Mouse (Mus musculus) cerebellum, postnatal 25 days (tissue): ENCODE data around the gene Acap1.
"Not testable (repeated sequence)": the region's sequence is repeated elsewhere in the genome, so short reads cannot be mapped to it uniquely, and the experiment has no call there.

Source experiments
- DNase-seq, 2 experiments: peaks; one replicate each; pipeline ENCODE4 v3.0.0; 2021; ENCODE audit warnings: mixed read lengths in 2 of 2

The Acap1 gene

DNA sequence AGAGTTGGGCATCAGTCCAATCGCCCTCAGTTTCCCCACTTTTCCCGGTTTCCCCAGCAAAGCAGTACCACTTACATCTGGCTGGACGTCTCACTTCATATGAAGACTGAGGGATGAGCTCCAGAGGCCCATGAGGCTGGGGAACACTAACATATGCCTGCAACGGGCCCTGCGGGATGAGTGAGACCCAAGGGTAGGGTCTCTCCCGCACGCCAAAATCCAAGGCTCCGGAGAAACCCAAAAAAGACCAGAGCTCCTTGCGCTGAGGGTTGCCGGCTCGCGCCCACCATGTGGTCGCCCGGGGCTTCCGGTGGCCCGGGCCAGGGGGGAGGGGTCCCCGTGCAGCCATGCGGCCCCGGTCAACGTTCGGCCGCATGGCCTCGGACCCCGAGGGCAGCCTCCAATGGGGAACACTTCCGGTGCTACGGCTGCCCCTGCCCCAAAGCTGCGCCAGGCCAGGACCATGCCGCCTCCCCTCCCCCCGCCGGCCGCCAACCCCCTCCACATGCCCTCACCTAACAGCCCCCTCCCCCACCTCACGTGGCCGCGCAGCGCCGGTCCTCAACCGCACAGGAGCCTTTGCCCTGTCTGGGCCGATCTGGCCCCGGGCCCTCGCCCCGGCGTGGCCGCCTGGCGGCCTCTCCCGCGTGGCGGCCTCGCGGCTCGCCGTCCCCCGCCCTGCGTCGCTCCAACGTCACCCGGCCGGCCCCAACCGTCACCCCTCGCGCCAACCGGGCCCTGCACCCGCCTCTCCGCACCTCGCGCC lies 25.1 kb upstream of the Acap1 start:
- peak; percentile 45 to 80 for DNase-seq

DNA sequence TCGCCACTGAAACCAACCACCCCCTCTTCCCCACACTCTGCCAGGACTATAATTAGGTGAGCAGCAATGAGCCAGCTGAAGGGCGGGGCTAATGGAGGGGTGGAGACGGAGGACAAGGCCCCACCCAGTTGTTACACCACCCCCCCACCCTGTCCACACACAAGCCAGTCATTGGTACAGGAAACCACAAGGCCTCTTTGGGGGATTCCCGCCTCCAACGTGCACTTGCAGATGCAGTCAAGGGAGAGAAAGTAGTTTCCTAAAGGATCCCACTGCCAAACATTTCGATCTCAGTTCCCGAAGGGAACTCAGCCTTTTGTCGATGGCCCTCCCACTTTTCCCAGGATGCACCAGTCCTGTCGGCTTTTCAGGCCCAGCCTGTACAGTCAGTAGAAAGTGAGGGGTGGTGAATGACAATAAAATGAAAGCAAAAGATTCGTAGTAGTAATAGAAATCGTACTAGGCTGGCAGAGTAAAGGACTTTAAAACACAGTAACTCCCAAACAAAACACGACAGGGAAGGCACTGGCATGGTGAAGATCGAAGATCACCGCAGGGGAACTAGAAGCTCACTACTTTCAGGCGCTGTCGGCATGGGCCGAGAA lies 24.4 kb upstream of the Acap1 start:
- DNase-seq: peak; percentile 49 to 75

DNA sequence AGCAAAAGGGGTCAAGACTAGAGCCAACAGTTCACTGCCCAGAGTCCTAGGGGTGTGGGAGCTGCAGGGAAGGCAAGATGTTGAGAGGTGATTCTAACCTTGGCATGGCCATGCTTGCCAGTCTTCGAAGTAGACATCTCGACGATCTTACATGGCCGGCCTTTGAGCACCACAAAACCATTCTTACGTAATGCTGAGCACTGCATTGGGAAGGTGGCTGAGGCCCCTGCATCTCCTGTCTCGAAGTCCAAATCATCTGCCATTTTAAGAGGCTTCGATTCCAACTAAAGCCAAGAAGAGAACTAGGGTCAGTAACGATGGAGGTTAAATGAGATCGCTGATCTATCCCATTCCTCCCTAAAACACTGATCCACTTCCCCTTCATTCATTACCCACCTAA lies 23.7 kb upstream of the Acap1 start:
- DNase-seq: no peak

DNA sequence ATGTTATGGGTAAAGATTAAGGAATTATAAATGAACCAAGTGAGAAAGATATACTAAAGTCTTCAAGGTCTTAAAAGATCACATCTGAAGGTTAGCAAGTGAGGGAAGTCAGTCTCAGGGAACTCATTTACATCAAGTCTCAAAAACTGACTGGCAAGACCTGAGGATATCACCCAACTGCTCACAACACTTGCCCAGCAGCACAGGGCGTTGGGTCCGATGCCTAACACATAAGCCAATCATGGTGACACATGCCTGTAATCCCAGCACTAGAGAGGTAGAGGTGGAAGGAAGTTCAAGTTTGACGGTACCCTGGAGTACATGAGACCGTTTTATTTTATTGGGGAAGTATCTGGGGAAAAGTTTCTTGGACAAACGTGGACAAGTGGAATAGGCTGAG lies 22.8 kb upstream of the Acap1 start:
- DNase-seq: no peak

DNA sequence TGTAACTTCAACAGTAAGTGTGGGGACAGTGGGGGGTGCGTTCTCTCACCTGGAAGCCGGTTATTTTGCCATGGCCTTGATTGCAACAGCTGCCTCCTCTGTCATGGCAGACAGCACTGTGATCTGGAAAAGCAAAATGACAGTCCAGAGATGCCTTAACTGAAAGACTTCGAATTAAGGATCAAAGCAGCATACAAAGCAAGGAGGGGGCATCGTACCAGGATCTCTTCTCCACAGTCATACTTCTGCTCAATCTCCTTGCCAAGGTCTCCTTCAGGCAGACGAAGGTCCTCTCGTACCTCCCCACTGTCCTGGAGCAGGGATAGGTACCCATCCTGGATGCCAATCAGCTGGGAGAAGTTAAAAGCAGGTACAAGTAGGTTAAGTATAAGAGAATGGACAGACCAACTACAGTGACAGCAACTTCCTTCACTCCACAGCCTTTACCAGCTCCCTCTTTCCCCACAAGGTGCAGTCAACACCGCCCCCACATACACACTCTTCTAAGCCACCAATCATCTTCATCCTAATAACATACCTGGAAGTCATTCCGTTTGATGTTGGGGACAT lies 22.1 kb upstream of the Acap1 start:
- DNase-seq: no peak

DNA sequence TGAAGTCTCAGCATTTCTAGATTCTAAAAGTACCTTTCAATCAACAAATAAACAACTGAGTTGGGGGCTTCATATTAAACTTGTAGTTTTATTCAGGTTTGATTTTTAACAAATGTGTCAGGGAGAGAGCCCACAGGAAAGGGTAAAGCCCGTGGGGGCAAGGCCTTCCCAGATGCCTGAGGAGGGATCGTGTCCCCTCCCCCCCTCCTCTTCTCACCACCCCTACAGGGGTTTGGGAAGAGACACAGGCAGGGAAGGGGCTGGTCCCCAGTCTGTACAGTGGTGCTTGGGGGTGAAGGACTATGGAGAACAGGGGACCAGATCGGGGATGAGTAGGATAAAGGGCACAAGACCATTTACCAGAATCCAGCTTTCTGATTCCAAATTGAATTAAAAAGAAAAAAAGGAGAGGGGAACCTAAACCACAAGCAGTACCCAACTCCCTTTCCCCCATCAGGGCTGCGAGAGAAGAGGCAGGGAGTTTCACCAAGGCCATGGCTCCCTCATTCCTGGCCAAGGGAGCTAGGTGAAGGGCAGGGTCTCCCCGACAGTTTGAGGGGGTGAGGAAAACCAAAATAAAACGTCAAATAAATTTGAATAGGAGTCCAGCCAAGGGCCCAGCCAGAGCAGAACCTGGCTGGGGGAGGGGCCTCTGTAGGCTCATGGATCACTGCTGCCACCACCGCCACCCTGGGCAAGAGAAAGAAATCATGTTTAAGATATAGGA lies 21.5 kb upstream of the Acap1 start:
- not testable (repeated sequence) for DNase-seq

DNA sequence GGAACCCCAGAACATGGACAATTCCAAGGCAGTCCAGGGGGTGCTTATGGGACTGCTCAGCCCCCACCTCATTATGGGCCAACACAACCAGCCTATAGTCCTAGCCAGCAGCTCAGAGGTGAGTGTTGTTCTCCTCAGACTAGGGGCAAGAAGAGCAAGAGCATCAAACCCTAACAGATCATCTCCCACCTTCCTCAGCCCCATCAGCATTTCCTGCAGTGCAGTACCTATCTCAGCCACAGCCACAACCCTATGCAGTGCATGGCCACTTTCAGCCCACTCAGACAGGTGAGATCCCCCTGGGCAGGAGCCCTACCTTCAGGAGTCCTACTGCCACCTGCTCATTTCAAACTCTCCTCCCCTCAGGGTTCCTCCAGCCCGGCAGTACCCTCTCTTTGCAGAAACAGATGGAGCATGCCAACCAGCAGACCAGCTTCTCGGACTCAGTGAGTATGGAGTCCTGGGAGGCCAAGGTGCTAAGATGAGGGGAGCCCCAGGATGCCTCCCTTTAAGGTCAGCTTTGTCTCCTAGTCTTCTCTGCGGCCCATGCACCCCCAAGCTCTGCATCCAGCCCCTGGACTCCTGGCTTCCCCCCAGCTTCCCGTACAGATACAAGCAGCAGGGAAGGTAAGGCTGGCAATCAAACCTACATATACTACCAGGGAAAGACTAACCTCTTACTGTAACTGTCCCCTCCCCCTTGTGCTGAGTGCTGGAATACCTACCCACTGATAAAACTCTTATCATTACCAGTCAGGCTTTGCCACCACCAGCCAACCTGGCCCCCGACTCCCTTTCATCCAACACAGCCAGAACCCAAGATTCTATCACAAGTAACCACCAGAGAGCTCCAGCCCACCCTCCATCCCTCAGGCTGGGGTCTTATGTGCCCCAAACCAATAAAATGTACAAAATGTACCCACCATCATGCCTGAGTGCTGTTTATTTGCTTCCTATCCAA lies 20.6 kb upstream of the Acap1 start:
- DNase-seq: no peak

DNA sequence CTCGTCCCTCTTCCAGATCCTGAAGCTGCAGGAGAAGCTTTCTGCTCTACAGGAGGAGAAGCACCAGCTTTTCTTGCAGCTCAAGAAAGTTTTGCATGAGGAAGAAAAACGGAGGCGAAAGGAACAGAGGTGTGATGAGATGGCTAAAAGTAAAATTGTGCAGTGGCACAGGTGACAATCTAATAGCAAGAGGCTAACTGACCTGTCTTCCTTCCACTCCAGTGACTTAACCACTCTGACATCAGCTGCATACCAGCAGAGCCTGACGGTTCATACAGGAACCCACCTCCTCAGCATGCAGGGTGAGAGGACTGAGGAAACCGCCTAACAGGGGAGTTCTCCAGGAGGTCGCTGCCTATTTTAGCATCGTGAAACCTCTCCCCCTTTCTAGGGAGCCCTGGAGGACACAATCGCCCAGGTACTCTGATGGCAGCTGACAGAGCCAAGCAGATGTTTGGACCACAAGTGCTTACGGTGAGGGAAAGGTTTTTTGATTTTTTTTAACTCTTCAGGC lies 19.6 kb upstream of the Acap1 start:
- DNase-seq: no peak

DNA sequence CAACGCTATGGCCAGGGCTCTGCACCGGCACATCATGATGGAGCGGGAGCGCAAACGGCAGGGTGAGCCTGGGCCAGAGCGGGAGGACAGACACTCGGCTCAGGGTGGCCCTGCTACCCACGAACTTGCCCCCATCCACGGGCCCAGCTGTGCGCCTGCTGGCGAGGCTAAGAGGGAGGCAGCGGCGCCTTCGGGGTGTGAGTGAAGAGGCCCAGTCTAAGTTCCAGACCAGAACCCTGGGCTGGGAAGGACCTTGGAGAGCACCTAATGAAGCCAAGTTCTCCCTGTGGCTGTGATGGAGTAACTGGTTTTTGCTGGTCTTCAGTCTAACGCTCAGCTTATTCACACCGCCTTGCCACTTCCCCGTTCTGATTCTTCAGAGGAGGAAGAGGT lies 19.0 kb upstream of the Acap1 start:
- no peak for DNase-seq

DNA sequence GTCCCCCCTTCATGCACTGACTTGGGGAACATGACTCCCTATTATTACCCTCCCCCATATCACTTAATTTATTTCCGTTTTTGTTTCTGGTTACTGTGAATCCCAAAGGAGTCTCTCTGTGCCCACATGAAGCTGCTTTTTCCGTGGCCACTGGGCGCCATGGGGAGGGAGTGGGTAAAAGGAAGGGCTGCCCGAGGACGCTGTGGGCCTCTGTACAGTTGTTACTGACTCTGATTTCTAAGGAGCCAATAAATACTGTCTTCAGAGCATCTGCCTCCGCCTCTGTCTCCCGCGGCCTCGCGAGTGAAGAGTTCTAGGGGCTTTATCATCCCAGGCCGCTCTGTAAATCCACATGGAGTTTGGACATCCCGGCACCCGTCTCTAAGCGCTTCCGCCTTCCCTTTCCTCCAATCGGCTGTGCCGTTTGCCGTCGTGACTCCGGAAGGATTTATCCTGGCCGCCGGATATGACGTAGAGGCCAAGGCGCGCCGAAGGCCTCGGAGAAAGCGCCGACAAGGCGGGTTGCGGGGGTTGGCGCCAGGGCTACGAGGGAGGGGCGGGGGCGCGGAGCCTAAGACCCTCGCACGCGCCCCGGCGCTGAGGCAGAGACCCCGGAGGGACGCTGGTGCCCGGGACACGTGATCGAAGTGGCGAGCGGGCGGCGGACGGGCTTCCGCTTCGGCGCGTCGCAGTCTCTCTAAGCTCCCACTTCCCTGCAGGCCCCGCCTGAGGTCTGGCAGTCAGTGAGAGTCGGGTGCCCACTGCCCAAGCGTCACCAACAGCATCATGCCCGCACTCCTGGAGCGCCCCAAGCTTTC lies 18.4 kb upstream of the Acap1 start, which contains the start of gene Gps2:
Gene Gps2 (plus strand): TSS at position 335 of the 818 bp plus-strand sequence.
- DNase-seq: peak; percentile 95 to 96

DNA sequence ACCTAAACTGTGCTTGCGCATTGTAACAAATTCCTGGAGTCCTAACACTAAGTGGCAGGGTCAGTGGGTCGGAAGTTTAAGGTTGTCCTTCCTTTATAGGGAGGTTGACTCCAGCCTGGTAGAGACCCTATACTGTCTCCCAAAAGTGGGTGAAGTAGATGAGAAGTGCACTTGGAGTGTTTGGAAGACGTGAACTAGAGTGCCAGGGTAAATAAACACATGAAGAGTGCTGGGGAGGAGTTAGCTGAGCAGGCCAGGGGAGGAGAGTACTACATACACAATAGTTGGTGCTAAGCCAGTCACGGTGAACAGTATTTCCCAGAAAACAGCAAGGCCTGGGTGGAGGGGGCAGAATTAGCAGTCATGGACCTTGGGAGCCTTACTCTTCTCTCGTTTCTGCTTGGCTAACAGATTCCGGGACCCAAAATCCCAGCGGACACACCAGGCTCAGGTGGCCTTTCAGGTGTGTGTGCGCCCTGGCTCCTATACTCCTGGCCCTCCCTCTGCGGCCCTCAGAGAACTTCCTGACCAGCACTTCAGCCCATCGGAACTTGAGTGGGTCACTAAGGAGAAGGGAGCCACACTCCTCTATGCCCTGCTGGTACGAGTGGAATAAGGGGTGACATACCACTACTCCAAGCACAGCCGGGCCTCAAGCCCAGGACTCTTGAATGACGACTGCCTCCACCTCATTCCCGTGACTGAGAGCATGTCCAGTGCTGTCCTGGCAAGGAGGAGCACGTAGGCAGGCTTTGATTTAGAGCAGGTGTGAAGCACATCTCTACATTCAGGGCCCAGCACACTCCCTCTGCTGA lies 17.6 kb upstream of the Acap1 start:
- no peak for DNase-seq

DNA sequence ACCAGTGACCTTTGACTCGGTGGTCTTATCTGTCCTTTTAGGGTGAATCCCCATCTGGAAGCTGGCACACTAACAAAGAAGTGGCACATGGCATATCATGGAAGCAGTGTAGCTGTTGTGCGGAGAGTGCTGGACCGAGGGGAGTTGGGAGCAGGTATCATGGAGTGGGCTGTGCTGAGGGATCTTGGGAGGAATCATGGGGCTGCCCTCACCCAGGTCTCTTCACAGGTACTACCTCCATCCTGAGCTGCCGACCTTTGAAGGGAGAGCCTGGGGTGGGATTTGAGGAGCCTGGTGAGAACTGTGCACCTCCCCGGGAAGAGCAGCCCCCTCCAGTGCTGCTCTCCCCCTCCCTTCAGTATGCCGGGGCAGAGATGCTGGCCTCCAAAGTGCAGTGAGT lies 16.4 kb upstream of the Acap1 start:
- DNase-seq: no peak

DNA sequence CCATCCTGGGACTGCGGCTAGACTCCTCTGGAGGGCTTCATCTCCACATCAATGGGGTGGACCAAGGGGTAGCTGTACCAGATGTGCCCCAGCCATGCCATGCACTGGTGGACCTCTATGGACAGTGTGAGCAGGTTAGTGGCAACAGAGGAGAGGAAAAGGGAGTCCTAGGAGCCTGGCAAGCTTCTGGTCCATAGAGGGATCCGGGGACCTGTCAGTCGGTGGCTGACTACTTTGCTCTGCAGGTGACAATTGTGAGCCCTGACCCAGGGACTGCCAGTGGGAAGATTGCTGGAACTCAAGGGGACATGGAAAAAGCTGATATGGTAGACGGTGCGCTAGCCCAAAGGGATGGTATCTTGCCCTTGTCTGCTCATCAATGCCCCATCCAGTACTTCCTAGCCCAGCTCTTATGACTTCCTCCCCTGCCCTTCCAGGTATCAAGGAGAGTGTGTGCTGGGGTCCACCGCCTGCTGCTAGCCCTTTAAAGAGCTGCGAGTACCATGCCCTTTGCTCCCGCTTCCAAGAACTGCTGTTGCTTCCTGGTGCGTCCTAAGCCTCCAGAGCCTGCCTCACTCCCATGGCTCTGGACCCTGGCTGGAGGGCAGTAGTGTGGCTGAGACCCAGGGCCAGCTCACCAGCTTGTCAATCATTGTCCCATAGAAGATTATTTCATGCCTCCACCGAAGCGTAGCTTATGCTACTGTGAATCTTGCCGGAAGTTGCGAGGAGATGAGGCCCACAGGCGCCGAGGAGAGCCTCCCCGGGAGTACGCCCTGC lies 15.6 kb upstream of the Acap1 start:
- no peak for DNase-seq

DNA sequence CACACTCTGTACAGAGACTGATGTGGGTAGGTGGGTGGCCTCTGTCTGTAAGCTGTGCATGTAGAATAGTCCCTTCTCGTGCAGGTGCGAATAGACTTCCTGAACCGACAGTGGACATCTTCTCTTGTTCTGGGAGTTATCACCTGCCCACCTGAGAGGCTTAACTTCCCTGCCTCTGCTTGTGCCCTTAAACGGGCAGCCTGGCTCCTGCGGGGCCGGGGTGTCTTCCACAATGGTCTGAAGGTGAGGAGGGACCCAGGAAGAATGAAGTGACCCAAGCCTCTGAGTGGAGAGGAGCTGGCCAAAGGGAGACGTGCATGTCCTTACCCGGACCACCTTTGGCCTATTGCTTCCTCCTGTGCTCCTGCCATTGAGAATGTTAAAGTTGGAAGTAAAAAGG lies 14.8 kb upstream of the Acap1 start:
- no peak for DNase-seq

DNA sequence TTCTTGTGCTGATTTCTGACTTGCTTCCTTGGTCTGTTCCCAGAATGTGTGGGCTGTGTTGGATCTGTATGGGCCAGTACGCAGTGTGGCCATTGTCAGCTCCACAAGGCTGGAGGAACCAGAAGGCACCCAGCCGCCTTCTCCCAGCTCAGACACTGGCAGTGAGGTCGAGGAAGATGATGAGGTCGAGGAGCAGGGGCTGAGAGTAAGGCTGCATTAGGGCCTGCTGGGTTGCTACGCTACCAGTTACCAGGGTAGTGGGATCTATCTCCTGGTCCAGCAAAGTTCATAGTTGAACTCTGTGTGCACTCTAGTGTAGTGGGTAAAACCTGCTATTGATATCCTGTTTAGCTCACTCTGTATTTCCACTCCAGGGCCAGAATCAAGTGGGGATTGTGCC lies 13.8 kb upstream of the Acap1 start:
- DNase-seq: no peak

DNA sequence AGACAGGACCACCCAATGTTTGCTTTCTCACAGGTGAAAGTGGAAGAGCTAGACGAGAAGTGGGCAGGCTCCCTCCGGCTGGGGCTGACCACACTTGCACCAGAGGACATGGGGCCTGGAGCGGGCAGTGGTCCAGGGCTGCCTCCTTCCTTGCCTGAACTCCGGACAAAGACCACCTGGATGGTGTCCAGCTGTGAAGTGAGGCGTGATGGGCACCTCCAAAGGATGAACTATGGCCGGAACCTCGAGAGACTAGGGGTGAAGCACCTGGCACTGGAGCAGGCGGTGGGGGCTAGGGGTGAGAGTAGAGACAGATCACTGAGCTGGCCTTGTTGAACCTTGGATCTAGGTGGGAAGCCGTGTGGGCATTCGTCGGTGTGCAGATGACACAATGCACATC lies 13.3 kb upstream of the Acap1 start:
- peak in 1 of 2 experiments; percentile 48 for DNase-seq

DNA sequence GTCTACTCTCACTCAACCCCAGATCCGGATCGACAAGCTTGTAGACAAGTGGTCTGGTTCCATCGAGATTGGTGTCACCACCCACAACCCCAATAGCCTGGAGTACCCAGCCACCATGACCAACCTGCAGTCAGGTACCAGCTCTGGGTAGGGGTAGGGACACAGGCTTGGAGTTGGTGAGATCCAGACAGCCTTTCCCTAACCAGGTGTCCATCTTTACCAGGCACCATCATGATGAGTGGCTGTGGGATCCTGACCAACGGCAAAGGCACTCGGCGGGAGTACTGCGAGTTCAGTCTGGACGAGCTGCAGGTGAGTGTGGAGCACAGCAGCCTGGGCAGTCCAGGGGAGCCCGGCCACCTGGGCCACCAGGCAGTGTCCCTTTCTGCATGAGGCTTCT lies 9.0 kb upstream of the Acap1 start:
- DNase-seq: no peak

DNA sequence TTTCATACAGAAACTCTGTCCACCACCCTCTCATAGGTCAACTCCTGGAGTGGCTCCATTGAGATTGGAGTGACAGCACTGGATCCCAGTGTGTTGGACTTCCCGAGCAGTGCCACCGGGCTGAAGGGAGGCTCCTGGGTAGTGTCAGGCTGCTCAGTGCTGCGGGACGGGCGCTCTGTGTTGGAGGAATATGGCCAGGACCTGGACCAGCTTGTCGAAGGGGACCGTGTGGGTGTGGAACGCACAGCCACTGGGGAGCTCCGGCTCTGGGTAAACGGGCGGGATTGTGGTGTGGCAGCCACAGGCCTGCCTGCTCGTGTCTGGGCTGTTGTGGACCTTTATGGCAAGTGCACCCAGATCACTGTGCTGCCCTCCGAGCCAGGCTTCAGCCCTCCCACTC lies 7.6 kb upstream of the Acap1 start:
- DNase-seq: no peak

DNA sequence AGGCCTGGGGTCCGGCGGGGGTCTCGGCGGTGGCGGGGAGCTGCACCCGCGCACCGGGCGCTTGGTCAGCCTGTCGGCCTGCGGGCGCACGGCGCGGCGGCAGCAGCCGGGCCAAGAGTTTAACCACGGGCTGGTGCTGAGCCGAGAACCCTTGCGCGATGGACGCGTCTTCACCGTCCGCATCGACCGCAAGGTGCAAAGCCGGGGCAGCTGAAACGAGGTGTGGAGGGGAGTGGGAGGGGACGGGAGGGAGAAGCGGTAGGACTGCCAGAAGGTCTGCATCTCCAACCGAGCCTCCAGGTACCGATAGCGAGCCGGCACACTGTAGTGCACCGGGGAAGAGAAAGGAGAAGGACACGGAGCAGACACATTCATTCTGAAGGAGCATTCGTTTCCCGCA lies 6.7 kb upstream of the Acap1 start:
- no peak for DNase-seq

DNA sequence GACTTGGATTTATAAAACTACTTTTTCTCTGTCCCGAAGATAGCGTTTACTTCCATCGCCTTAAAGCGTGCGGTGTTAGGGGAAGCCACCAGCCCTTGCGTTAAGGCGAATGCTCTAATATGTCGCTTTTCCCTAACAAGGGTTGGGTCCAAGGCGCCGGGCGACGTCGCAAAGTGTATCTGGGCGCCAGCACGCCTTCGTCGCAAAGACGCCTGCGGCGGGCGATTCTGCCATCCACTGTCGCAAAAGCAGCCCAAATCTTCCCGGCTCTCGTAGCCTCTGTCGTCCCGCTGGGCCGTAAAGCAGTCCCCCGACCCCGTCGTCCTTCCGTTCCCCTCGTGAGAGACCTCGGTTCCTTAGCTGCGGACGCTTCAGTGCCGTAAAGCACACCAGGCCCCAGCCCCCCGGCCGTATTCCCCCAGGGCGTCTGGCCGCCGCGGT lies 6.1 kb upstream of the Acap1 start:
- peak; percentile 95 for DNase-seq
